Mouse (Mus musculus) erythroblast, embryonic 14.5 days (primary cell): Measurements from ENCODE around the gene Pom121.

Source experiments
- GATA1 ChIP-seq: IDR thresholded peaks from 2 replicates; pipeline ENCODE4 v1.6.1; 2012; ENCODE audit warnings: low read length, inconsistent platforms, mixed read lengths
- TAL1 ChIP-seq: IDR thresholded peaks from 3 replicates; pipeline ENCODE4 v1.6.1; 2012; ENCODE audit warnings: low read length, inconsistent platforms, mixed read lengths

GRCm38 (mm10) chr5:135362572-135362971 is 31.8 kb downstream of the Pom121 start:
- TF ChIP-seq TAL1 (no peak), GATA1 (no peak)
